Mouse (Mus musculus) liver, embryonic 11.5 days (tissue): ENCODE data around the gene Cd247. TPM values are rescaled to one million over a fixed set of nuclear protein-coding genes. Genes with fewer than 3 reads are reported as not detected.
"Not testable (repeated sequence)": the region's sequence is repeated elsewhere in the genome, so short reads cannot be mapped to it uniquely, and the experiment has no call there.

Experiments used
- ATAC-seq: fragments of 200-750 bp; cut with Nextera tagmentation; replicated peaks from 2 replicates; pipeline ENCODE4 v1.8.0; 2017; ENCODE audit warnings: moderate number of reproducible peaks, mild to moderate bottlenecking, moderate TSS enrichment, moderate library complexity; ENCODE audit not compliant: low FRiP score
- DNase-seq: peaks from one replicate; pipeline ENCODE4 v3.0.0-alpha.2; 2017; ENCODE audit warnings: low spot score
- H3K27ac ChIP-seq: fragments of 300-500 bp; sonication (generic); 2 replicates; pipeline ENCODE4 v1.5.1; 2014; ENCODE audit warnings: mild to moderate bottlenecking, low read depth, low read length, control low read depth
- H3K27me3 ChIP-seq: fragments of 300-500 bp; sonication (generic); replicated peaks from 2 replicates; pipeline ENCODE4 v1.6.1; 2014; ENCODE audit warnings: low read length, mixed read lengths; ENCODE audit not compliant: control insufficient read depth, insufficient read depth
- H3K36me3 ChIP-seq: fragments of 300-500 bp; sonication (generic); 2 replicates; pipeline ENCODE4 v1.6.1; 2014; ENCODE audit warnings: mild to moderate bottlenecking, low read length, moderate library complexity, mixed read lengths; ENCODE audit not compliant: control insufficient read depth, insufficient read depth
- H3K4me1 ChIP-seq: fragments of 300-500 bp; sonication (generic); replicated peaks from 2 replicates; pipeline ENCODE4 v1.6.1; 2014; ENCODE audit warnings: low read length, mixed read lengths; ENCODE audit not compliant: control insufficient read depth, insufficient read depth
- H3K4me2 ChIP-seq: fragments of 300-500 bp; sonication (generic); 2 replicates; pipeline ENCODE4 v1.6.1; 2014; ENCODE audit warnings: mild to moderate bottlenecking, control low read depth, moderate library complexity
- H3K4me3 ChIP-seq: fragments of 300-500 bp; sonication (generic); 2 replicates; pipeline ENCODE4 v1.5.1; 2014; ENCODE audit warnings: low read depth, low read length, control low read depth
- H3K9ac ChIP-seq: fragments of 300-500 bp; sonication (generic); 2 replicates; pipeline ENCODE4 v1.6.1; 2014; ENCODE audit warnings: low read depth, low read length, control low read depth
- H3K9me3 ChIP-seq: fragments of 300-500 bp; sonication (generic); 2 replicates; pipeline ENCODE4 v1.6.1; 2016; ENCODE audit warnings: low read length, inconsistent platforms, mixed read lengths; ENCODE audit not compliant: control insufficient read depth
- WGBS: fragments of 180-500 bp; shearing (Covaris S2); extraction: QIAGEN DNeasy Blood & Tissue Kit; methylation state at CpG from one replicate; pipeline ENCODE4 v1.1.7; 2014; 5-methylcytosine and 5-hydroxymethylcytosine counted together
- polyA plus RNA-seq: library from polyadenylated mRNA; unstranded; fragments of >200 nt; fragmentation: Nextera tagmentation; extraction: Ambion mirVana; gene quantifications from 2 replicates; pipeline ENCODE4 v1.2.1, GENCODE M21; 2014

Gene Cd247
- polyA plus RNA-seq, 1 experiment from 2014 or later: 0.77 TPM

DNA sequence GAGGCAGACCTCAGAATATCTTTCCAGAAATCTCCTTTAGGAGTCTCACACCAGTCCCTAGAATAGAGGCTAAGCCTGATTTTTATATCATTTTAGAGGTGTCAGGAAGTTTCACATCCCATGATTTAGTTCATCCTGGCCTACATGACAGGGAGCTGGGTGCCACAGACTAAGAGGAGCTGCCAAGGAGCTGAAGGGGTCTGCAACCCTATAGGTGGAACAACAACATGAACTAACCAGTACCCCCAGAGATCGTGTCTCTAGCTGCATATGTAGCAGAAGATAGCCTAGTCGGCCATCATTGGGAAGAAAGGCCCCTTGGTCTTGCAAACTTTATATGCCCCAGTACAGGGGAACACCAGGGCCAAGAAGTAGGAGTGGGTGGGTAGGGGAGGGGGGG is 26.0 kb upstream of the Cd247 start:
- not testable (repeated sequence) for H3K9ac ChIP-seq, ATAC-seq, H3K27ac ChIP-seq, H3K4me3 ChIP-seq, H3K27me3 ChIP-seq, H3K9me3 ChIP-seq, DNase-seq, H3K36me3 ChIP-seq
- Histone ChIP-seq H3K4me1 (peaks cover 24% of the 10 kb centered on the region), H3K4me2 (peak overlapping the region; percentile 95)
- 30% methylated on average over 2 of the region's 2 CpGs for WGBS

DNA sequence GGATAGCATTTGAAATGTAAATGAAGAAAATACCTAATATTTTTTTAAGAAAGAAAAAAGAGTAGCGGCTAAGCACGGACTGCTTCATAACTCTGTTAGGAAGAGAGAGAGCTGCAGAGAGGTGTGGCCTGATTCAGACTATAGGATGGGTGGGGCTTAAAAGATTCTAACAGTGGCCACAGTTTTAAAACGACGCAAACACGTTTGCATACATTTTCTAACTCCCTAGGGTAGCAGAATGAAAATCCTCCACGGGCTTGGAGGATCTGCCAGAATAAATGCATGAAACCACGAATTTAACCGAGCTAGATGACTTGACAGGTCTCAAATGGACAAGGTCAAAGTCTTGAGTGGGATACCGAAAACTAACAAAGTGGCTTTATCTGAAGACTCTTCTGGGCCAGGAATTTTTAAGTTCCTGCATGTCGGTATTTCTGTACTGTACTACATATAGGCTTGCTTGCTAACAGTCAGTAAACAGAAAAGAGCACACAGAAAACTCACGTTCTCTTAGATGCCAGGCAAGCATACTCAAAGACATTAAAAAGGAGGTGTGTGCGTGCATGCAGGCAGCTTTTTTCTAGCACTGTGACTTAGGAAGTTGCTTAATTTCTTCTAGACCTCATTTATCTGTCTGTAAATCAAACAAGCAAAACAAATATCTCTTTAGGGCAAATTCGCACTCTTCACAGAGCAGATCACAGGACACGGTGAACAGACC is 25.4 kb upstream of the Cd247 start:
- DNase-seq: no peak
- Histone ChIP-seq H3K27me3 (no peaks in the 10 kb centered on the region), H3K4me2 (peak overlapping the region; percentile 95), H3K27ac (peak overlapping the region; percentile 32), H3K4me1 (peaks cover 24% of the 10 kb centered on the region), H3K4me3 (peak overlapping the region; percentile 83), H3K9ac (peak overlapping the region; percentile 51), H3K9me3 (no peaks in the 10 kb centered on the region), H3K36me3 (no peaks in the 10 kb centered on the region)
- 20% methylated on average over 14 of the region's 14 CpGs for WGBS
- ATAC-seq: peak; percentile 42

DNA sequence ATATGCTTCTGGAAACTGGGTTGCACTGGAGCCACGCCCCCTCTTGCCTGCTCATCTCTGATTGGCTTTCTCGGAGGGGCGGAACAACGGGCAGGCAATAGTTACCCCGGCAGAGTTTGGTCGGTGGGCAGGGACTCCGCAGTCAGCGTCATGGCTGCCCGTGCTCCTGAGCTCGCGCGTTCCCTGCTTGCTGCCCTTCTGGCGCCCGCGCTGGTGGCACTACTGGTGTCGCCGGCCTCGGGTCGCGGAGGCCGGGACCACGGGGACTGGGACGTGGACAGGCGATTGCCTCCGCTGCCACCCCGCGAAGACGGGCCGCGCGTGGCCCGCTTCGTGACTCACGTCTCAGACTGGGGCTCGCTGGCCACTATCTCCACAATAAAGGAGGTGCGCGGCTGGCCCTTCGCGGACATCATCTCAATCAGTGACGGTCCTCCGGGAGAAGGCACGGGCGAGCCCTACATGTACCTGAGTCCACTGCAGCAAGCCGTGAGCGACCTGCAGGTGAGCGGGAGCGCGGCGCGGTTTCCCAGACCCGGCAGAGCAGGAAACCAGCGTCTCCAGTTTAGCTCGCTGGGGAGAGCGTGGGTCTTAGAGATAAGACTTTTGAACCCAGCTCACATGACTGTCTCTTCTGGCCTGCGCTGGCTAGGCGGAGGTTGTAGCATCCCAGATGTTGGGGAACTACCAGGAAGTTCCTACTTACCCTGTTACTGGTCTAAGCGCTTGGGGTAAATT is 24.7 kb upstream of the Cd247 start, which contains the start of gene Creg1:
Gene Creg1, plus strand, starts transcription at position 112 of the 738 bp plus-strand sequence.
- Histone ChIP-seq H3K36me3 (no peaks in the 10 kb centered on the region), H3K27ac (peak within 1 kb of the TSS; percentile 90), H3K4me1 (peaks cover 30% of the 10 kb centered on the region), H3K27me3 (no peaks in the 10 kb centered on the region), H3K4me3 (peak within 1 kb of the TSS; percentile 83), H3K9me3 (no peaks in the 10 kb centered on the region), H3K9ac (peak within 1 kb of the TSS; percentile 91), H3K4me2 (peak within 1 kb of the TSS; percentile 95)
- under 1% methylated on average over 57 of the region's 57 CpGs for WGBS
- ATAC-seq (peak; percentile 92), DNase-seq (peak; percentile 90)

DNA sequence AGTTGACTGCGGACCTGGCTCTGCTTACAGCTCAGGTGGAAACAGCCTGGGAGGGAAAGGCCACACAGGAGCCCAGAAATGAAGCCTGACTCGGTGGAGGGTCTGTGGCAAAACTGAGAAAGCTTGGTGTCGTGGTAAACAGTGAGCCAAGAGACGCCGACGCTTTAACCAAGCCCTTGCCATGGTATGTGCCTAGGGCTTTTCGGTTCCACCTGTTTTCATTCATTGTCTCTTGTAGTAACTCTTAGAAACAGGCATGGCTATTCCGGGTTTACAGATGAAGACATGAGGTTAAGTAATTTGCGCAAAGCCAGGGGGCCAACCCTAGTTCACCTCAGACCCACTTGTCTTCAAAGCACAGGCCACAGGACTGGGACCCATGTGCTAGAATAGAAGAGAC is 23.9 kb upstream of the Cd247 start:
- H3K9ac ChIP-seq: peak overlapping the region; percentile 91
- peak overlapping the region; percentile 90 for H3K27ac ChIP-seq
- no peaks in the 10 kb centered on the region for H3K9me3 ChIP-seq
- no peaks in the 10 kb centered on the region for H3K36me3 ChIP-seq
- WGBS: 38% methylated on average over 9 of the region's 9 CpGs
- peaks cover 35% of the 10 kb centered on the region for H3K4me1 ChIP-seq
- no peaks in the 10 kb centered on the region for H3K27me3 ChIP-seq
- DNase-seq (no peak), ATAC-seq (no peak)
- peak overlapping the region; percentile 83 for H3K4me3 ChIP-seq
- H3K4me2 ChIP-seq: peak overlapping the region; percentile 95

DNA sequence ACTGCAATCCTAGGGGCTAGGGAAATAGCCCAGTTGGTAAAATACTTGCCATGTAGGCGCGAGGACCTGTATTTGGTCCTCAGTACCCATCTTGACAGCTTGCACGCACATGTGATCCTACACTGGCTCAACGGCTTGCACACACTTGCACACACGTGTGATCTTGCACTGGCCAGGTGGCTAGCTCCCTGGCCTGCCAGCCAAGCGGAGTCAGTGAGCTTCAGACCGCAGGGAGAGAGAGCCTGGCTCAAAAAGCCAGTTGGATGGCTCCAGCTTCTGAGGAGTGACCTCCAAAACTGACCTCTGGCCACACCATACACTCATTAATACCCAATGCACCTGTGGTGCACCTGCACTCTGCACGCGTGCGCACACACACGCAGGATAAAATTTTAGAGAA is 23.4 kb upstream of the Cd247 start:
- Histone ChIP-seq H3K4me1 (peaks cover 40% of the 10 kb centered on the region), H3K9ac (peak overlapping the region; percentile 91), H3K9me3 (no peaks in the 10 kb centered on the region), H3K27me3 (no peaks in the 10 kb centered on the region), H3K4me3 (peak overlapping the region; percentile 83), H3K27ac (peak overlapping the region; percentile 90), H3K4me2 (peak overlapping the region; percentile 95), H3K36me3 (no peaks in the 10 kb centered on the region)
- 74% methylated on average over 11 of the region's 11 CpGs for WGBS
- DNase-seq: no peak
- no peak for ATAC-seq

DNA sequence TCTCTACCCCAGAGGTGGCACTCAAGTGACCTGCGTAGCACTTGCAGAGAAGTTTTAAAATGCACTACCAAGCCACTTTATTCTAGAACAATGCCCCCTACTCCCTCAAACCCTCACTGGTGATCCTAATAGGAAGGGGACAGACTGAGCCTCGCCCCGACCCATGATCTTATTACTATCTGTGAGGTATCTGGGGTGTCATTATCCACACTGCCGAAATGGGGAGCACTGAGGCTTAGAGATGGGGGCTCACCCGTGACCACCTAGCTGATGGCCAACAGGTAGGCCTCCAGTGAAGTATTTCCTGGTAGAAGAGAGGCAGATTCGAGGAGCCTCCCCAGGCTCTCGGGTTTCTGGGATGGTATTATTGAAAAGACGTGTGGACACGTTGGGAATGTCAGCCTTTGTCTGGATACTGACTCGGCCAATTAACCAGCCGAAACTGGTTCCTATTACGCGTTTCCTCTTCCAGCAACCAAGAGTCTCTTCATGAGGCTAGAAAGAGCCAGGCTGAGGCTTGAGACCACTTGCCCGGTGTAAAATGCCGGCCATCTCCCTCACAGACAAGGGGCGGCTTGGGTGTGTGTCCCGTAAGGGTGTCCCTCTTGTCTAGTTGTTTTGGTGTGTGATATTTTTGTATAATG is 22.7 kb upstream of the Cd247 start:
- Histone ChIP-seq H3K4me2 (peak overlapping the region; percentile 95), H3K36me3 (peaks cover 2% of the 10 kb centered on the region), H3K4me3 (peak overlapping the region; percentile 83), H3K9ac (peak overlapping the region; percentile 91), H3K27me3 (no peaks in the 10 kb centered on the region), H3K9me3 (no peaks in the 10 kb centered on the region), H3K27ac (peak overlapping the region; percentile 90), H3K4me1 (peaks cover 47% of the 10 kb centered on the region)
- WGBS: 65% methylated on average over 17 of the region's 17 CpGs
- DNase-seq: no peak
- no peak for ATAC-seq

DNA sequence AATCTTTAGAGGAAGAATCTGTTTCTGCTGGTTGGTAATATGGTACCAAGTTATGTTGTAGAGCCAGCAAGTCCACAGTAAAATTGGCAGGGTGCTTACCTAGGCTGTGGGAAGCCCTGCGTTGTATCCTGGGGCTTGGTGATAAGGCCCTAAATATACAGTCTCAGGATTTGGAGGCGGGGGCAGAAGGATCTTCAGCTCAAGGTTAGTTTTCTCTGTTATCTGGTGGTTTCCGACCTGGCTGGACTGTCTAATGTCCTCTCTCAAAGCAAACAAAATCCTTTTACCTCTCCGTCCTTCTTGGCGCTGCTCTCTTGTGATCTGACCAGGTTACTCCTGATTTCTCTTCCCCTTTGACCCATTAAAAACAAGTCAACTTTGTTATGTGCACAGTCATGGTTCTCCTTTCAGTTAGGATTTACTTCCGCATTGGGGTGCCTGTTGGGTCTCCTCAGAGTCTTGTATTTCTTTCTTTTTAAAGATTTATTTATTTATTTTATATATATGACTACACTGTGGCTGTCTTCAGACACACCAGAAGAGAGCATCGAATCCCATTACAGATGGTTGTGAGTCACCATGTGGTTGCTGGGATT is 22.1 kb upstream of the Cd247 start:
- DNase-seq: no peak
- Histone ChIP-seq H3K9me3 (no peaks in the 10 kb centered on the region), H3K27ac (peak overlapping the region; percentile 90), H3K4me2 (peak overlapping the region; percentile 95), H3K36me3 (peaks cover 7% of the 10 kb centered on the region), H3K27me3 (no peaks in the 10 kb centered on the region), H3K4me1 (peaks cover 53% of the 10 kb centered on the region), H3K4me3 (peak overlapping the region; percentile 83), H3K9ac (peak overlapping the region; percentile 91)
- peak; percentile 55 for ATAC-seq
- 41% methylated on average over 7 of the region's 7 CpGs for WGBS

DNA sequence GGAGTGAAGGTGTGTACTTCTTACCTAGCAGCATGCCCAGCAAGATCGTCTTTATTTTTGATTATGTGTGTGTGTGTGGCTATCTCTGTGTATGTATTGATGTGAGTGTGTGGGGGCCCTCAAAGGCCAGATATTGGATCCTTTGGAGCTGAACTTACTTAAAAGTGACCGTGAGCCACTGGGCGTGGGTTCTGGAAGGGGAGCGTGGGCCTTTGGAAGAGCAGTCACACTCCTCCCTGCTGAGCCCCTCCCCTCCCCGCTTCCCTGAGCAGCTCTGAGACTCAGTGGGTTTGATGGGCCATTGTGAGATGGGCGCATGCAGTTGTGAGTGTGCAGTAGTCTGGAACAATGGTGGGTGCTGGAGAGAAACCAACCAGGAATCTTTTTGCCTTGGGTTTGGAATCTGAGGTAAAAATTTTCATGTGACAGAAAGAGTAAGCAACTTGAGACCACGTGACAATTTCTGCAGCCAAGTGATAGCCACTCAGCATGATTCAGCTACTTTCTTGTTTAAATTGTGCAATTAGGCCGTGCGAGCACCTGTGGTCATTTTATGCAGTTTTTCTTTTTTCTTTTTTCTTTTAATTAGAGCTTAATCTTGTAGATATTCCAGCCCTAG is 19.5 kb upstream of the Cd247 start:
- peak; percentile 21; the same call in 1 of the 2 replicates for ATAC-seq
- no peaks in the 10 kb centered on the region for H3K9me3 ChIP-seq
- DNase-seq: no peak
- H3K9ac ChIP-seq: peak overlapping the region; percentile 69
- H3K4me3 ChIP-seq: peak overlapping the region; percentile 33
- H3K4me2 ChIP-seq: peak overlapping the region; percentile 68
- no peaks in the 10 kb centered on the region for H3K27me3 ChIP-seq
- WGBS: 48% methylated on average over 9 of the region's 9 CpGs
- peaks cover 63% of the 10 kb centered on the region for H3K4me1 ChIP-seq
- peak overlapping the region; percentile 78 for H3K27ac ChIP-seq
- H3K36me3 ChIP-seq: peaks cover 8% of the 10 kb centered on the region
